Mouse (Mus musculus) heart, postnatal 36 days (tissue): ENCODE data around the gene Hist1h1c. TPM values are rescaled to one million over a fixed set of nuclear protein-coding genes. Genes with fewer than 3 reads are reported as not detected.
A peak's percentile ranks its signal among the peaks of the same experiment; 100 is the strongest.
"Not testable (repeated sequence)": the region's sequence is repeated elsewhere in the genome, so short reads cannot be mapped to it uniquely, and the experiment has no call there.

ENCODE experiments used
- DNase-seq, 2 experiments: peaks; one replicate each; pipeline ENCODE4 v3.0.0; 2021 to 2022
- intact Hi-C: fragments of 180-260 bp; cut with DNase I; formaldehyde crosslinking; loops from one replicate; pipeline ENCODE4 v1.15.1; 2025
- total RNA-seq, 2 experiments: library from RNA; stranded (reverse); gene quantifications; 2 replicates each; pipeline ENCODE4 v1.2.3; 2021

The Hist1h1c gene
- total RNA-seq, result 100 to 1,000 TPM; 186 to 225 TPM

DNA sequence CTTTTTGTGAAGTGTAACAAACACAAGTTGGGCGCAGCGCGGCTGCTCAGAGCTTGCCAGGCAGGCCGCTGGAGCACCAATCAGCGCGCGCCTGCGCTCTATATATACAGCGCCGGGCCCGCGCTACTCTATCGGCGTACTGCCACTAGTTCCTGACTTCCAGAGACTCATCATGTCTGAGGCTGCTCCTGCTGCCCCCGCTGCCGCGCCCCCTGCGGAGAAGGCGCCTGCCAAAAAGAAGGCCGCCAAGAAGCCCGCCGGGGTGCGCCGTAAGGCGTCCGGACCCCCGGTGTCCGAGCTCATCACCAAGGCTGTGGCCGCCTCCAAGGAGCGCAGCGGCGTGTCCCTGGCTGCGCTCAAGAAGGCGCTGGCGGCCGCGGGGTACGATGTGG is at the start of gene Hist1h1c:
Gene Hist1h1c (plus strand): TSS at position 132 of the 392 bp plus-strand sequence.
- DNase-seq, result peak; percentile 89 to 93
- intact Hi-C loops, result loop anchor here (2.0 to 5.0 kb wide), 2 partner anchors 118 to 151 kb away; partner anchors contain the start of gene Hist1h2be

DNA sequence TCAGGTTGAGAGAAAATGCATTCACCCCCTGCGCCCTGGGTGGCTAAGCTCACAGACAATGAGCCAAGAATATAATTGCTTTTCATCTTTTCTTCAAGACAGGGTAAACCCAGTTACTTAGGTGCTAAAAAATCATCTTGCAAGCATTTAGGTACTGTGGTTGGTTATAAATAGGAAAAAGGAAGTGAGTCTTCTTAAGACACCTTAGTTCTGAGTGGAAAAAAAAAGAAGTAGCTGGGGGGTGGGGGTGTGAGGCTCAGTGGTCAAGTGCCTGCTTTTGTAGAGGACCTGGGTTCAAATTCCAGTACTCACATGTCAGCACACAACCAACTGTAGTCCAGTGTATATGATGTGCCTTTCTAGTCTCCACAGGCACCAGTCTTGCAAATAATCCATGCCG is 49.7 kb upstream of the Hist1h1c start:
- intact Hi-C loops, result loop anchor here (10.0 kb wide), 2 partner anchors 1864 to 1904 kb away; partner anchors contain the start of genes Hist1h1b, Hist1h2an, Hist1h2bp and Hist1h3i
- DNase-seq, result no peak

DNA sequence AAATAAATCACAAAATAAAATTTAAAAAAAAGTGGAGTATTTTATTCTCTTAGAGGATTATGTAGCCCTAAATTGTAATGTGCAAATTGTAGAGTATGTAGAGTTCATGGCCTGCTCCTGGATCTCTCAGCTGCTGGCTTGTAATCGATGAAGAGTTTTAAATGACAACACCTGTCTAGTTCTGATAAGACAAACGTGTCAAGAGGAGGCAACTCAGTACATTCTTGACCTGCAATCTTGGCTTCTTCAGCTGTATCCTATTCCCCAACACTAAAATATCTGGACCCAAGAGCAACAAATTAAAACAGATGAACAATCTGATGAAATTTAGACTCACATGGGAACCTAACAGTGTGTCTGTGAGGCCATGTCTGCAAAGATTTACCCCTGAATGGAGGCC is 49.1 kb upstream of the Hist1h1c start:
- no peak for DNase-seq
- intact Hi-C loops, result loop anchor here (10.0 kb wide), 2 partner anchors 1865 to 1905 kb away; partner anchors contain the start of genes Hist1h1b, Hist1h2an, Hist1h2bp and Hist1h3i

DNA sequence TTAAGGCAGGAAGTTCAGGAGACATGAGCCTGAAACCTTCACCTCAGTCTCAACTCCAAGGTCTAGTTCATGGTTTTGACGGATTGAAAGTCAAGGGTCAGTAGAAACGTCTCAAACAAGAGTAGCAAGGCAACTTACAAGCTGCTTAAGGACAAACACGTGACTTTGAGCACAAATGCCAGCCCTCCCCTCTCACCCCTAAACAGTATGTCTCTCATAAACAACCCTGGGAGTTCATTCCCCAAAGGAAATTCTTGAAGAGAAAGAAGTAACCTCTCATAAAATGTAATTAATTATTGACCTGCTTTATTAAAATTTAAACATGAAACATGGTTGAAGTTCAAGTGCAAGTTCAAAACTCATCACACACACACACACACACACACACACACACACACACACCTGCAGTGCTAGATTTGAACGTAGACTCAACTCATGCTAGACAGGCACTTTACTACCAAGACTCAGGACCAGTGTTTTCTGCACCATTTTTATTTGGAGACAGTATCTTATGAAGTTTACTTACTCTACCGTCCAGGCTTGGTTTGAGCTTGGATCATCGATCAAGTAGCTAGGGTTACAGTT is 44.7 kb upstream of the Hist1h1c start:
- intact Hi-C loops, result no loop called here
- DNase-seq, result no peak

DNA sequence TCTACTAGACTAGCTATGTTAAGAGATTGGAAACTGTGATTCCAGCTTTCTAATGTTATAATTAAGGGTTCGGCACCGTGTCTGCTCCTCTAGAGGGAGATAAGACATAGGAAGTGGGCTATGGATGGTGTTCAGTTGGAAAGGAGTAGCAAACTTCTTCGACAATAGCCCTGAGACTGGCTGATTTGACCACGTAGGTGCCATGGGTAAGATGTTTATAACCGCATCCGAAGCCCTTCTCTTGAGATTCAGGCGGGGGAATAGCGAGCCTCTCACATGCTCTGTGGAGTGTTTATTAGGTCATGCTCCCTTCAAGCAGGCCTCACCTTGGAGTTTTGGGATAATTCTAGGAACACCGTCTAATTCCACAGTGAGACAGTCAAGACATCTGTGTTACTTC is 43.7 kb upstream of the Hist1h1c start:
- no peak for DNase-seq
- intact Hi-C loops, result loop anchor here (5.0 kb wide), 4 partner anchors 113 to 1653 kb away; partner anchors contain the start of genes Hist1h2af, Hist1h2ag, Hist1h2bj and Hist1h4d

DNA sequence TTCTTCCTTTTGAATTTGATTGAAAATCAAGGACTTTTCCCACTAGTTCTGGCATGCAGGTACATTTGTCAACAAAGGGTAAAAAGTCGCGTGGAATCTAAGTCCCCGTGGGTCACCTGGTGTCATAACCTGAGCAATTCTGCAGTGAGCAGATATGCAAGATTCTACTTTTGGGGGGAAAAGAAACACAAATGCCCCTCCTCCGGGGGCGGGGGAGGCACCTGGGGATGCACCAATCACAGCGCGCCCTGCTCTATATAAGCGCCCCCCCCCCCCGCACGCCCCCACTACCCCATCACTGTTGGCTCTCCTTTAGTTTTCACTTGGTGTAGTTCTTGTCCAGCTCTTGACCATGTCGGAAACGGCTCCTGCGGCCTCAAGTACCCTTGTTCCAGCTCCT is 43.1 kb upstream of the Hist1h1c start, which contains the start of gene Hist1h1t:
Gene Hist1h1t (plus strand): TSS at position 301 of the 400 bp plus-strand sequence.
- intact Hi-C loops, result loop anchor here (5.0 kb wide), 4 partner anchors 113 to 1653 kb away; partner anchors contain the start of genes Hist1h2af, Hist1h2ag, Hist1h2bj and Hist1h4d
- no peak for DNase-seq

DNA sequence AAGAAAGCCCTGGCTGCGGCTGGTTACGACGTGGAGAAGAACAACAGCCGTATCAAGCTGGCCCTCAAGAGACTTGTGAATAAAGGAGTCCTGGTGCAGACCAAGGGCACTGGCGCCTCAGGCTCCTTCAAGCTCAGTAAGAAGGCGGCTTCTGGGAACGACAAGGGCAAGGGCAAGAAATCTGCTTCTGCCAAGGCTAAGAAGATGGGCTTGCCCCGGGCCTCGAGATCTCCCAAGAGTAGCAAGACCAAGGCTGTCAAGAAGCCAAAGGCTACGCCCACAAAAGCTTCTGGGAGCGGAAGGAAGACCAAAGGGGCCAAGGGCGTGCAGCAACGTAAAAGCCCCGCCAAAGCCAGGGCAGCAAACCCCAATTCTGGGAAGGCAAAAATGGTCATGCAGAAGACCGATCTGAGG is 42.5 kb upstream of the Hist1h1c start:
- intact Hi-C loops, result loop anchor here (5.0 kb wide), 4 partner anchors 114 to 1654 kb away; partner anchors contain the start of genes Hist1h2af, Hist1h2ag, Hist1h2bj and Hist1h4d
- DNase-seq, result no peak

DNA sequence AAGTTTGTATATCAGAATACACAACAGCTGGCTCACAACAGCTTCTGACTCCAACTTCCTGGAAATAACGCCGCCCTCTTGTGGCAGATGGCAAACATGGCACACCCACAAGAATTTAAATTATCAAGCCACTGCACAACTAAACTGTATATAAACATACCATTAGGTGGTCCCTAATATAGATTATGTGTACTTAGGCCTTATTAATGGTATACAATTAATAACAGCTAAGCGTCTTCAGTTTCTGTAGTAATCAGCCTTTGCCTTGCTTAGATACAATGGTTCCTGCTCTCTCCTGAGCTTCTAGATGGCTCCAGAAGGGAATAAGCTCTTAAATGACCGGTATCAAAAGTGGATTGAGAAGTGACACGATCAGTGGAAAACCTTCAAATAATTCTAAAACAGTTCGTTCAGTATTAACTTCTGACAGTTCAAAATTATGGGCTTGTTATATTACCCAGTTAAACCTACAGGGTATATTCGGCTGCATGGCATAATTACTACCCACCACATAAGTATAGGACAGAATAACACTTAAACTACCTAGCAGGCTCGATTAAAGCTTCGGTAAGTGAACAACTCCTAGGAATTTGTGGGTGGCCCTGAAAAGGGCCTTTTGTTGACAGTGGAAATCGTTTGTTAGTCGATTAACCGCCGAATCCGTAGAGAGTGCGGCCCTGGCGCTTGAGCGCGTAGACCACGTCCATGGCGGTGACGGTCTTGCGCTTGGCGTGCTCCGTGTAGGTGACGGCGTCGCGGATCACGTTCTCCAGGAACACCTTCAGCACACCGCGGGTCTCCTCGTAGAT is 40.9 kb upstream of the Hist1h1c start:
- peak in 1 of 2 experiments; percentile 45 for DNase-seq
- intact Hi-C loops, result loop anchor here (1.0 to 5.0 kb wide), 6 partner anchors 12 to 1655 kb away; partner anchors contain the start of genes Hist1h1e, Hist1h2af, Hist1h2ag and Hist1h2bj

DNA sequence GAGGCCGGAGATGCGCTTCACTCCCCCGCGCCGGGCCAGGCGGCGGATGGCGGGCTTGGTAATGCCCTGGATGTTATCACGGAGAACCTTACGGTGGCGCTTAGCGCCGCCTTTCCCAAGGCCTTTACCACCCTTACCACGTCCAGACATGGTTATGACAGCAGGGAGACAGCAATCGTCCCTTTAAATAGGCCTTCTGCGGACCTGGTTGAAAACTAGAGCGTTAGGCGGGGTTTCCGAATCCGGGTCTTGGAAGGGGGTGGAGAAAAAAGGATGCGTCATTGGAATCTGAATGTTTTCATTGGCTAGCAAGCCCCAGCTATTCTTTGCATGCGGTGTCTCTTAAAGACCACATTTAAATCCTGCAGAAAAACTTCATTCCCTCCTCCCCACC is 40.3 kb upstream of the Hist1h1c start, which contains the start of gene Hist1h4c:
Gene Hist1h4c (minus strand): TSS at position 155 of the 394 bp plus-strand sequence.
- intact Hi-C loops, result loop anchor here (1.0 to 5.0 kb wide), 6 partner anchors 13 to 1656 kb away; partner anchors contain the start of genes Hist1h1e, Hist1h2af, Hist1h2ag and Hist1h2bj
- DNase-seq, result peak; percentile 100

DNA sequence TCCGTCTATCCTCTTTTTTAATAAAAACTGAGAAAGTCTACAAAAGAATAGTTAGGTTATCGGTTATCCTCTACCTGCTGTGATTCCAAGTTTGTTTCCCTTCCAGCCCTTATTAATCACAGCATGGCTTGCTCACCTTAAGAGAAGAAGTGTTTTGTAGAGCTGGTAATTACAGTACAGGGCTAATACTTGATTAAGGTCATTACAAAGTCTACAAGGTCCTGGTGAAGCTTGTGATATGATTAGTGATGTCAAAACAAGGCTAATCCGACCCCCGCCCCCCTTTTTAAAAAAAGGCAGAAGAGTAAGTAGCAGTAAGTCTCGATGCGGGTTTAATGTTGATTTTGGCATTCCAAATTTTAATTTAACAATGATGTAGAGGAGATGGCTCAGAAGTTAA is 39.6 kb upstream of the Hist1h1c start:
- intact Hi-C loops, result loop anchor here (1.0 to 5.0 kb wide), 6 partner anchors 14 to 1657 kb away; partner anchors contain the start of genes Hist1h1e, Hist1h2af, Hist1h2ag and Hist1h2bj
- DNase-seq, result no peak

DNA sequence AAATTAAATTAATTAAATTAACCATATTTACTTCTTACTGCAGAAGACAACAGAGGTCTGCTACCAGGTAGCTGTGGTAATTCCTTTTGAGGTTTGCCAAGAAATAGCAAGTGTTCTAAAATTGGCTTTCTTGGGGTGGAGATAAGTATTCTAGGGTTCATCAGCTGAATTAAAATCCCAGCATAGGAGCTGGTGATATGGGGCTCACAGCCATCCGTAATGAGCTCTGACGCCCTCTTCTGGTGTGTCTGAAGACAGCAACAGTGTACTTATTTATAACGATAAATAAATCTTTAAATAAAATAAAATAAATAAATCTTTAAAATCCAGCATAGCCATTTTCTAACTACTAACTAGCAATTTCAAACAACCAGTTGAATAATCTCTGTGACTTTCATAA is 38.8 kb upstream of the Hist1h1c start:
- intact Hi-C loops, result loop anchor here (5.0 kb wide), 4 partner anchors 117 to 1657 kb away; partner anchors contain the start of genes Hist1h2af, Hist1h2ag, Hist1h2bj and Hist1h4d
- DNase-seq, result no peak

DNA sequence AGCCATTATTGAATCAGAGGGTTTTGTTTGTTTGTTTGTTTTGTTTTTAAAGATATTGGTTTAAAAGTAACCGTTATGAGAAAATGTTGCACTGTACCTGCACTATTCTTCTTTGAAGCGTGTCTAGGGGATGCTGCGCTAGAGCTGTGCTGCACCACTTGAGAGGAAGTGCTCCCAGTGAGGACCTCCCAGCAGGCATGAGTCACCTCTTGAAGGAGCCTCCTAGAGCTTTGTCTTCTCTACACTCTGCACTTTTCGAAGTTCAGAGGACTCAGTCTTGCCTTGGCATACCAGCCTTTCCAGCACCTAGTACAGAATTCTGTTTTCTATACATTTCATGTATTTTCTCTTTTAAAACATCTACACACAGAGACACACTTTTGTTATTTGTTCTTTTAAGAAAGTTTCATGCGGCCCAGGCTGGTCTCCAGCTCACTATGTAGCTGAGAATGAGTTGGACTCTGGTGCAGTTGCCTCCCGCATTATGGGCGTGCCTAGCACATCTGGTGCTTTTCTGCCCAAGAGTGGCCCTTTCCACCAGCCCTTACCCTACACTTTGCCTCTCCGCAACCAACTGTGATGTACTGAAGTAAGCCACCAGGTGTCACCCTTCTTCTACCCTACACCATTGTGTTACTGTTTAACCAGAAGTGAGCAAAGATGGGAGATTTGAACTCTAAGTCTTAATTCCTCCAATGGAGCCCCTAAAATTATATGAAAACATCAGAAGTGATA is 37.7 kb upstream of the Hist1h1c start:
- peak; percentile 70 to 71 for DNase-seq
- intact Hi-C loops, result loop anchor here (1.0 kb wide), 1 partner anchor 31 kb away; no protein-coding TSS in a partner anchor

DNA sequence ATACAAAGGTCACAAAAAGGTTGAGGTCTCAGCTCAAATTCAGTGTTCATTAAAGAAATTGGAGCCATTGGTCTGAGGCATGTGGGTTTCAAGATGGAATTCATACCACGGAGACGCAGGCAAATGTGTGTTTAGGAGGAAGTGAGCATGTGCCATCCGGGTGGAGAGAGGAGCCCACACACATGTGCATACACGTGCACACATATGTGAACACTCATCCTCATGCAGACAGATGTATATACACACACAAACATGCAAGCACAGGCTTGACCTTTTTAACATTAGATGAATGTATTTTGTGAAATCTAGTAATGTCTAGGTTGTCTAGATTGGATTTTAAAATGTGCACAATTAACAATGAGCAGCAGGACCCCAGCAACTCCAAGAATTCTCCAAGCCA is 36.4 kb upstream of the Hist1h1c start:
- intact Hi-C loops, result no loop called here
- no peak for DNase-seq

DNA sequence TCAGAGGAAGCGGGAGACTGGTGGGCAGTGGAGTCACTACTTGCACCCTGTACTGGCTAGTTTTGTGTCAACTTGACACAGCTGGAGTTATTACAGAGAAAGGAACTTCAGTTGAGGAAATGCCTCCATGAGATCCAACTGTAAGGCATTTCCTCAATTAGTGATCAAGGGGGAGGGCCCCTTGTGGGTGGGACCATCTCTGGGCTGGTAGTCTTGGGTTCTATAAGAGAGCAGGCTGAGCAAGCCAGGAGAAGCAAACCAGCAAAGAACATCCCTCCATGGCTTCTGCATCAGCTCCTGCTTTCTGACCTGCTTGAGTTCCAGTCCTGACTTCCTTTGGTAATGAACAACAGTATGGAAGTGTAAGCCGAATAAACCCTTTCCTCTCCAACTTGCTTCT is 35.8 kb upstream of the Hist1h1c start:
- intact Hi-C loops, DNase-seq: not testable (repeated sequence)

DNA sequence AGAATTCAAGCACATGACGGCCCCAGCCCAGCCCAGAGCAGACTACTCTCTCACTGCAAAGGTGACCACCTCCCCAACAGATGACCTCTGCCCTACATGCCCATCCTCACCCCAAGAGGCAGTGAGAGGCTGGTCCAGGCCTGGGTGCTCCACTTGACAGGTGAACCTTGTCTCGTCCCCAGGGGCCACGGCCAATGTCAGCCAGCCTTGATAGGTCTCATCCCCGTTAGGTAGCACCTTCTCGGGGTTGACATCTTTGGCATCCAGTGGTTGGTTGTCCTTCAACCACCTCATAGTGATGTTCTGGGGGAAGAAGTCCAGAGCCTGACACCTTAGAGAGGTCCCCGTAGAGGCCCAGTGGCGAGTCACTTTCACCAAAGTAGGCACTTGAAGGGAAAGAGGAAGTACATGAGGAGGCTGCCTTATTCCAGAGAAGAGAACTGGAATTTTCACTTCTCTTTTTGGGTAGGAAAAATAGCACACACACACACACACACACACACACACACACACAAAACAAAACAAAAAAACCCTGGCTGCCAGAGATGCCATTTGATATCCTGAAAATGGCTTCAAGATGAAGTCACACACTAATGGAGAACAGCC is 32.8 kb upstream of the Hist1h1c start:
- intact Hi-C loops, result no loop called here
- DNase-seq, result no peak

DNA sequence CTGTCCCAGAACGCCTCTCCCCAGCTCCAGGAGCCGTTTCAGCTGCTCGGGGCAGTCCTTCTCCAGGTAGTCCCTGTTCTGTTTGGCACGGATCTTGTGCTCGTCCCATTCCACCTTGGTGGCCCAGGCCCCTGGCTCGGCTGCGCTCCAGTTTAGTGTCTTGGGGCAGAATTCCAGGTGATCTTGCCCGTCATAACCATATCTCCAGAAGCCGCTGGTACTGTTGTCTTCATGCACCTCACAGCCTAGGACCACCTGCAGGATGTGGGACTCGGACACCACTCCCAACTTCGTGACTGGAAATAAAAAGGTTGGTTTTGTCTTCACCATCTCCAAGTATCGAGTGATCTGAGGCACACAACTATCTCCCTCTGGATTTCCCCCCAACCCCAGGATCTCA is 31.8 kb upstream of the Hist1h1c start:
- no peak for DNase-seq
- intact Hi-C loops, result no loop called here

DNA sequence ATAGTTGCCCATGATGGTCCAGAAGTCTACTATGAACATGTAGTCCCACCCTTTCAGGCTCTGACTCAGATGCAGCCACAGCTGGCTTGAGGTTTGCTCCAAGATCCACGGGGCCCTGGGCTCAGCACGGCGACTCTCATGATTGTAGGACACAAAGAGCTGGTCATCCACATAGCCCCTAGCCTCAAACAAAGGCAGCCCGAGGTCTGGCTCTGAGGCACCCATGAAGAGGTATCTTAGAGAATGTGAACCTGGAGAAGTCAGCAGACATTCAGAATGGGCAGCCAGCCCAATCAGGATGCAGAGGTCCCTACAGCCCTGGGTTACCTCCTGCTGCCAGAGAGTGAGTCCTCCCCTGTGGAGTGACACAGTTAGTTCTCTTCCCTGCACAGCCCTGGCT is 30.6 kb upstream of the Hist1h1c start:
- intact Hi-C loops, result no loop called here

DNA sequence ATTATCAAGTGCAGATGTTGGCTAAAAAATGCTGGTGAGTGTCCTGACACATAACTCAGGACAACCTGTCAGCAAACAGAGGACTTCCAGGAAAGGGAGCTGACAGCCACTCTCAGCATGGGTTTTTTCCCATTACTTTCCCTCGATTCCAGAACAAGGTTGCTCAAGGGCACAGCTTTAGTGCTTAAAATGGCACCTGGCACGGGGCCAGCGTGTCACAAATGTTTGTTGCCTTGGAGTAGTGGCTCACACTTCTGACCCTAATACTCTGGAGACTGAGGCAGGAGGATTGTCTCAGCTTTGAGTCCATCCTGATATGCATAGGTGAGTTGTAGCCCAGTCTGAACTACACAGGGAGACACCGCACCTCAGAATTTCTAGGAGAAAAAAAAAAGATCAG is 30.0 kb upstream of the Hist1h1c start:
- DNase-seq, result no peak
- intact Hi-C loops, result no loop called here

More for the DNA sequence above, 30.6 kb upstream of the Hist1h1c start:
- DNase-seq, result no peak

DNA sequence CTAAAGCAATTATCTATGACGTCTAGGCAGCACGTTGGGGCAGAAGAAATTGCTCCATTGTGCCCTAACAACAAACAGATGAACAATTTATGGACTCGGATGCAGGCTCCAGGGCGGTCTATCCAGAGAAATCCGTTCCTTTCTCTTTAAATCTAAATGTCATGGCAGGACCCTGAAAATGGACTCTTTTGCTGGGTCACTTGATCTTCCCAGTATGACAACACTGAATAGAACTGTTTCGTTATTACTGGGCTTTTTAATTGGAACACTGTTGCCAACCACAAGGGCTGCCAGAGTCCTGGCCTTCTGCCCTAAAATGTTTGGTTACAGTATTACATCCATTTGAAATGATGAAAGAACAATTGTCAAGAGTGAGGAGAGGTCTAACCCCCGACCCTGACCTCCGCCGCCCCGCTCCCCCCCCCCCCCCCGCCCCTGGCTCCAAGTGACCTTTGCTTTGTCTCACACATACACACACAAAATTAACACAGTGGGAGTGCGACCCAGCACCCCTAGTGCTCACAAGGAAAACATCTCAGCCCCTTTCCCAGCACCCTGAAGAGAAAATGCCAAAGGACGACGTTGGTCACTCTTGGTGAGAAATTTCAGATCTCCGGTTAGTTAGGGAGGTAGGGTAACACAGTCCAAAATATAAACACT is 28.8 kb upstream of the Hist1h1c start:
- intact Hi-C loops, result no loop called here
- DNase-seq, result no peak
